Comparison of ENCODE assay signal across 13 mouse cellular contexts in the genomic region with DNA sequence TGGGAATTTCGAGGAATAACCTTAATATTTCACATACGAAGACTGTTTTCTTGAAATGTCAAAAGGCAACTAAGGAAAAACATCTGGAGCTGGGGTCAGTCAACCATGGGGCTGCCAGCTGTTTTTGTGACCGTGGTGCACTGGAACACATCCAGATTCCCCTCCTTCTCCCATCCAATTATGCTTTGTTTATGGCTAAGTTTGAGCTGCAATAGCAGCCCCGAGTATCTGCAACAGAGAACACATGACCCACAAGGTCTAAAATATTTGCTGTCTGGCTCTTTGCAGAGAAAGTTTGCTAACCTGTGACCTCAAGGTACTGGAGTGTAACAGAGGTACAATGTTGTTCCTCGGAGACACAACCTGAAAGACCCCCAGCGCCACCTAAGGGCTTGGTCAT.
DNase-seq lines count a peak whose midpoint lies in the region; ATAC-seq and TF ChIP-seq lines count a peak whose summit lies in the region.
"Had no signal": no experiment of that assay in that cellular context is flagged by ENCODE, and none has a peak within 500 bp of the region (broad histone marks: within the 10 kb centered on the region; RNA-seq: fewer than 3 reads in every experiment).

No protein-coding gene starts in this region.

- H3K9me3 ChIP-seq in kidney, embryonic 14.5 days (ENCODE audit: control insufficient read depth, low read length), result no peaks in the 10 kb centered on the region
- no peaks in the 10 kb centered on the region for H3K9me3 ChIP-seq in embryonic facial prominence, embryonic 11.5 days (replicated peaks; ENCODE audit: control insufficient read depth, low read length)
- no peaks in the 10 kb centered on the region for H3K9me3 ChIP-seq in kidney, postnatal 0 days (replicated peaks; ENCODE audit: low read length)
- H3K9me3 ChIP-seq: stomach, embryonic 15.5 days had no signal

- H3K9ac ChIP-seq in kidney, embryonic 14.5 days (ENCODE audit: low read depth, low read length), result no peak overlapping the region
- no peak overlapping the region for H3K9ac ChIP-seq in embryonic facial prominence, embryonic 11.5 days (replicated peaks; ENCODE audit: low read length)
- no peak overlapping the region for H3K9ac ChIP-seq in kidney, postnatal 0 days (ENCODE audit: low read depth, low read length)
- H3K9ac ChIP-seq: liver, postnatal 0 days; stomach, embryonic 15.5 days had no signal

- no peak overlapping the region for H3K4me2 ChIP-seq in kidney, embryonic 14.5 days (replicated peaks; ENCODE audit: low read depth, low read length)
- no peak overlapping the region for H3K4me2 ChIP-seq in embryonic facial prominence, embryonic 11.5 days (ENCODE audit: low read depth, low read length)
- no peak overlapping the region for H3K4me2 ChIP-seq in kidney, postnatal 0 days (ENCODE audit: low read length)
- H3K4me2 ChIP-seq: stomach, embryonic 15.5 days had no signal

- H3K4me1 ChIP-seq in kidney, embryonic 14.5 days (ENCODE audit: control insufficient read depth, insufficient read depth, low read length), result peaks cover 8% of the 10 kb centered on the region; the same call in 1 of the 2 replicates
- H3K4me1 ChIP-seq in embryonic facial prominence, embryonic 11.5 days (ENCODE audit: control insufficient read depth, insufficient read depth, low read length), result no peaks in the 10 kb centered on the region
- no peaks in the 10 kb centered on the region for H3K4me1 ChIP-seq in kidney, postnatal 0 days (replicated peaks; ENCODE audit: insufficient read depth, low read length)
- H3K4me1 ChIP-seq: stomach, embryonic 15.5 days had no signal

- H3K4me3 ChIP-seq in kidney, embryonic 14.5 days (ENCODE audit: low read length), result no peak overlapping the region
- no peak overlapping the region for H3K4me3 ChIP-seq in embryonic facial prominence, embryonic 11.5 days (ENCODE audit: low read depth, low read length)
- H3K4me3 ChIP-seq in kidney, postnatal 0 days (replicated peaks; ENCODE audit: low read depth, low read length), result no peak overlapping the region
- H3K4me3 ChIP-seq: stomach, embryonic 15.5 days had no signal

- WGBS in kidney, embryonic 14.5 days, result 20% methylated on average over 6 of the region's 6 CpGs
- 34% methylated on average over 6 of the region's 6 CpGs for WGBS in embryonic facial prominence, embryonic 11.5 days
- WGBS in kidney, postnatal 0 days, result 15% methylated on average over 6 of the region's 6 CpGs

- TF ChIP-seq CTCF in kidney, postnatal 0 days (IDR thresholded peaks at IDR 0.05; ENCODE audit: low read depth), result peak; percentile 37; the same call in 1 of the 2 replicates

- no peaks in the 10 kb centered on the region for H3K36me3 ChIP-seq in kidney, embryonic 14.5 days (ENCODE audit: control insufficient read depth, insufficient read depth, low read length)
- H3K36me3 ChIP-seq in embryonic facial prominence, embryonic 11.5 days (replicated peaks; ENCODE audit: control insufficient read depth, insufficient read depth, low read depth, low read length), result no peaks in the 10 kb centered on the region
- no peaks in the 10 kb centered on the region for H3K36me3 ChIP-seq in kidney, postnatal 0 days (ENCODE audit: insufficient read depth, low read length)
- H3K36me3 ChIP-seq: stomach, embryonic 15.5 days had no signal

- no peak overlapping the region for H3K27ac ChIP-seq in kidney, embryonic 14.5 days (ENCODE audit: low read depth, low read length)
- H3K27ac ChIP-seq in embryonic facial prominence, embryonic 11.5 days (replicated peaks; ENCODE audit: low read depth, low read length), result no peak overlapping the region
- no peak overlapping the region for H3K27ac ChIP-seq in kidney, postnatal 0 days
- H3K27ac ChIP-seq: stomach, embryonic 15.5 days had no signal

- ATAC-seq in kidney, embryonic 14.5 days (ENCODE audit: low FRiP score, low TSS enrichment), result no peak
- no peak for ATAC-seq in embryonic facial prominence, embryonic 11.5 days (replicated peaks; ENCODE audit: insufficient number of reproducible peaks, low FRiP score, low TSS enrichment, low read depth)
- ATAC-seq in kidney, postnatal 0 days (replicated peaks; ENCODE audit: low FRiP score, low read depth), result no peak; the same call in 1 of the 2 replicates
- ATAC-seq: activated CD4-positive, CD25-positive, alpha-beta regulatory T cell, adult 4 months; liver, postnatal 0 days had no signal

- no peaks in the 10 kb centered on the region for H3K27me3 ChIP-seq in kidney, embryonic 14.5 days (ENCODE audit: control insufficient read depth, insufficient read depth, low read length)
- no peaks in the 10 kb centered on the region for H3K27me3 ChIP-seq in embryonic facial prominence, embryonic 11.5 days (ENCODE audit: control insufficient read depth, insufficient read depth, low read length)
- H3K27me3 ChIP-seq in kidney, postnatal 0 days (ENCODE audit: insufficient read depth, low read length), result no peaks in the 10 kb centered on the region
- H3K27me3 ChIP-seq: stomach, embryonic 15.5 days had no signal

- DNase-seq in kidney, adult 9 months, result peak; percentile 23
- peak; percentile 38 for DNase-seq in embryonic facial prominence, embryonic 11.5 days (ENCODE audit: low spot score)
- peak; percentile 64 for DNase-seq in kidney, postnatal 0 days (ENCODE audit: low spot score)
- DNase-seq in lung, postnatal 36 days, result peak; percentile 6
- DNase-seq in layer of hippocampus, adult 11-12 months (ENCODE audit: low spot score), result no peak
- DNase-seq in urinary bladder, adult 18-20 months (ENCODE audit: low spot score in 2 of 2), result no peak
- no peak for DNase-seq in left cerebral cortex, adult 11 months (ENCODE audit: low spot score)
- DNase-seq: cerebellum, adult 8-10 months; gastrocnemius, postnatal 14 days; liver, postnatal 0 days had no signal

Comparison
In these comparisons a context has a peak if more than half of its experiments do, and no peak if none do; other contexts are left out.
1. DNase-seq: peak in kidney, adult 9 months (single experiment), embryonic facial prominence, embryonic 11.5 days (single experiment), kidney, postnatal 0 days (single experiment) and lung, postnatal 36 days (single experiment); none in layer of hippocampus, adult 11-12 months (single experiment), urinary bladder, adult 18-20 months (0 of 2) and left cerebral cortex, adult 11 months (single experiment).